ENCODE assay signal across 14 mouse cellular contexts in genomic region chr1:167163486-167163885, GRCm38 (mm10).
DNase-seq lines count a peak whose midpoint lies in the region; ATAC-seq and TF ChIP-seq lines count a peak whose summit lies in the region.
"Had no signal": no experiment of that assay in that cellular context is flagged by ENCODE, and none has a peak within 500 bp of the region (broad histone marks: within the 10 kb centered on the region; RNA-seq: fewer than 3 reads in every experiment).

No protein-coding gene starts in this region.

- no peak overlapping the region for H3K9ac ChIP-seq in liver, embryonic 11.5 days (ENCODE audit: low read depth, low read length)
- no peak overlapping the region for H3K9ac ChIP-seq in heart, postnatal 0 days (replicated peaks; ENCODE audit: low read depth, low read length)
- H3K9ac ChIP-seq: hindbrain, embryonic 12.5 days had no signal

- WGBS in liver, embryonic 11.5 days, result 48% methylated on average over 3 of the region's 3 CpGs
- 13% methylated on average over 3 of the region's 3 CpGs for WGBS in heart, postnatal 0 days

- no peak overlapping the region for H3K27ac ChIP-seq in liver, embryonic 11.5 days (ENCODE audit: low read depth, low read length)
- H3K27ac ChIP-seq in heart, postnatal 0 days (ENCODE audit: low read depth), result no peak overlapping the region
- H3K27ac ChIP-seq: hindbrain, embryonic 12.5 days had no signal

- TF ChIP-seq CTCF in heart, postnatal 0 days (IDR thresholded peaks at IDR 0.05; ENCODE audit: low read depth), result no peak

- H3K4me2 ChIP-seq in liver, embryonic 11.5 days, result no peak overlapping the region
- no peak overlapping the region for H3K4me2 ChIP-seq in heart, postnatal 0 days (ENCODE audit: low read depth, low read length)
- H3K4me2 ChIP-seq: hindbrain, embryonic 12.5 days had no signal

- H3K9me3 ChIP-seq in liver, embryonic 11.5 days (ENCODE audit: control insufficient read depth, low read length), result no peaks in the 10 kb centered on the region
- no peaks in the 10 kb centered on the region for H3K9me3 ChIP-seq in heart, postnatal 0 days (replicated peaks; ENCODE audit: control insufficient read depth, low read length)
- H3K9me3 ChIP-seq: hindbrain, embryonic 12.5 days had no signal

- no peak overlapping the region for H3K4me3 ChIP-seq in liver, embryonic 11.5 days (ENCODE audit: low read depth, low read length)
- H3K4me3 ChIP-seq in heart, postnatal 0 days (ENCODE audit: low read depth, low read length), result no peak overlapping the region
- H3K4me3 ChIP-seq: hindbrain, embryonic 12.5 days had no signal

- no peaks in the 10 kb centered on the region for H3K36me3 ChIP-seq in liver, embryonic 11.5 days (ENCODE audit: control insufficient read depth, insufficient read depth, low read length)
- H3K36me3 ChIP-seq in heart, postnatal 0 days (replicated peaks; ENCODE audit: control insufficient read depth, insufficient read depth, low read length), result no peaks in the 10 kb centered on the region
- H3K36me3 ChIP-seq: hindbrain, embryonic 12.5 days had no signal

- no peak for ATAC-seq in liver, embryonic 11.5 days (replicated peaks; ENCODE audit: low FRiP score)
- no peak for ATAC-seq in heart, postnatal 0 days (ENCODE audit: insufficient read depth, low read depth)
- ATAC-seq: lung, postnatal 0 days; Patski had no signal

- H3K27me3 ChIP-seq in liver, embryonic 11.5 days (replicated peaks; ENCODE audit: control insufficient read depth, insufficient read depth, low read length), result no peaks in the 10 kb centered on the region
- H3K27me3 ChIP-seq in heart, postnatal 0 days (ENCODE audit: control insufficient read depth, insufficient read depth, low read length), result no peaks in the 10 kb centered on the region
- H3K27me3 ChIP-seq: hindbrain, embryonic 12.5 days had no signal

- no peak for TF ChIP-seq EP300 in heart, postnatal 0 days (IDR thresholded peaks at IDR 0.05; ENCODE audit: low read depth)

- DNase-seq in gastrocnemius, postnatal 10 days, result peak; percentile 29
- DNase-seq in gastrocnemius, adult 8-10 months (ENCODE audit: low spot score in 2 of 2), result no peak
- DNase-seq in liver, result peak; percentile 6
- no peak for DNase-seq in liver, embryonic 11.5 days (ENCODE audit: low spot score)
- DNase-seq in brain, adult 2 months (ENCODE audit: low read depth, low spot score), result peak; percentile 16
- peak; percentile 15 for DNase-seq in heart, postnatal 0 days (ENCODE audit: low spot score)
- no peak for DNase-seq in left cerebral cortex, adult 18-20 months (ENCODE audit: low spot score in 2 of 2)
- DNase-seq in urinary bladder, postnatal 10 days (ENCODE audit: low spot score), result no peak
- DNase-seq: cerebellum, adult 9-10 months; kidney, postnatal 14 days; spleen, adult 18-20 months had no signal

- no peaks in the 10 kb centered on the region for H3K4me1 ChIP-seq in liver, embryonic 11.5 days (replicated peaks; ENCODE audit: control insufficient read depth, insufficient read depth, low read length)
- no peaks in the 10 kb centered on the region for H3K4me1 ChIP-seq in heart, postnatal 0 days (ENCODE audit: control insufficient read depth, insufficient read depth)
- H3K4me1 ChIP-seq: hindbrain, embryonic 12.5 days had no signal

Comparison
In these comparisons a context has a peak if more than half of its experiments do, and no peak if none do; other contexts are left out.
1. DNase-seq: peak in gastrocnemius, postnatal 10 days (single experiment), liver (single experiment), brain, adult 2 months (single experiment) and heart, postnatal 0 days (single experiment); none in gastrocnemius, adult 8-10 months (0 of 2), liver, embryonic 11.5 days (single experiment), left cerebral cortex, adult 18-20 months (0 of 2) and urinary bladder, postnatal 10 days (single experiment).